Mouse (Mus musculus) spleen, postnatal 14 days (tissue): Measurements from ENCODE around the gene Klhl2.
A peak's percentile ranks its signal among the peaks of the same experiment; 100 is the strongest.

Experiments used
- DNase-seq, 2 experiments: peaks; one replicate each; pipeline ENCODE4 v3.0.0; 2021 to 2022; ENCODE audit warnings: low spot score in 2 of 2

Gene Klhl2

GRCm38 (mm10) chr8:64849897-64850541 lies at the start of gene Klhl2:
Gene Klhl2, minus strand, starts transcription at chr8:64850017.
- peak; percentile 34 to 42 for DNase-seq

DNA sequence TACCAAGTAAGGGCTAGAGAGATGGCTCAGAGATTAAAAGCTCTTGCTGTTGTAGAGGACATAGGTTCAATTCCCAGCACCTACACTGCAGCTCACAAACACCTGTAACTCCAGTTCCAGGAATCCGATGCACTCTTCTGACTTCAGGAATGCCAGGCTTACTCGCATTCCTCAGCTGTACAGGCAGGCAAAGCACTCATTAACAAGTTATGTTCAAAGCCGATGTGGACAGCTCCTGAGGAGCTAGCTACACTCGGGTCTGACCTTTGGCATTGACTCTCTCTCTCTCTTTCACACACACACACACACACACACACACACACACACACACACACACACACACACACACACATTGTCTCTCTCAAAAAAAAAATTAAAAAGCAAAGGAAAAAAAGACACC lies 48.9 kb upstream of the Klhl2 start:
- DNase-seq = no peak

GRCm38 (mm10) chr8:64896731-64897130 lies 46.9 kb upstream of the Klhl2 start:
- DNase-seq = no peak

DNA sequence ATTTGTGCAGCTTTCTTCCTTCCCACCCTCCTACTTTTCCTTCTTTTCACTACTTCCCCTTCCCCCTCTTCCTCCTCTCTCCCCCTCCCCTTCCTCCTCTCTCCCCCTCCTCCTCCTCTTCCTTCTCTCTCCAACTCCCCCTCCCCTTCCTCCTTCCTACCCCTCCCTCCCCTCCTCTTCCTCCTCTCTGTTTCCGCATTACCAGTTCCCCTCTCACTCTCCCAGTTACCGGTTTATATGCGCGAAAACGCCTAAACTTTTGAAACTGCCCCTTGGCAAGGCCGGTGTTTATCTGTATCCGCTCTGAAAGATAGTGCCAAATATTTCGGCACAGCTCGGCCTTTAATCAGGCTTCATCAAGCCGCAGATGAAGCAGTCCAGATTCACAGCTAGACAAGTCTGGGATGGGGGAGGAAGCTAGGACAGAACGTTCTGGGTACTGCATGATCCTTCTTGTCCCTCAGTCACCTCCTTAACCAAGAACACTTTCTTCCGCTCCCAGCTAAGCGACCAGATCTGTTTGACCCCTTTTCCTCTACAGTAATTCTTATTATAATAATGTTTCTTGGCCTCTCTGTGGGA lies 30.9 kb upstream of the Klhl2 start:
- DNase-seq = no peak

DNA sequence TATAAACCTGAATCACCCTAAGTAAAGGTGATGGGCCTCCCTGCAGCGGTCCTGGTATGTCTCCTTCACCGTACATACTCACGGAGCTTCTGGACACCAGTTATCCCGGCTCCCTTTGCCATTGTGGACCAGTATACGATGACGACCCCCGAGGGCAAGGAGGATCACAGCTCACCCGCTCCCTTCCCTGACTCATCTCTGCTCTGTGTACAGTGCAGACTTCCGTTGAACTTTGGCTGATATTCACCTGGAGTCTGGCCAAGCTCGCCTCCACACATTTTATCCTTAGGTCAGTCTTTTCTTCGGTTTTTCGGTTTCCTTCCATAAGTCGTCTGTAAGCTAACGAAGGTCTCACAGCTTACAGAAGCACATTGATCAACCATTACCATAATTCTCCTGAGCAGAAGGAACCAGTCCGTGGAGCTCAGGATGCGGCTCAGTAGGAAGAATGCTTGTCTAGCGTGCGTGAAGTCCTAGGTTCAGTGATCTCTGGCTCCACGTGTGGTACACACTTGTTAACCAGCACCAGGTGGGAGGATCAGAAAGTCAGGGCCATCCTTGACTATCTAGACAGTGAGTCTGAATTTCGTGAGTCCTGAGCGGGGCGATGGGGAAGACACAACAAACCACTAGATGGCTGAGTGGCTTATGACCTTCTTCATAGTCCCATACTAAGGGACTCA lies 28.0 kb upstream of the Klhl2 start:
- no peak for DNase-seq

- DNase-seq = no peak
Measured at GRCm38 (mm10) chr8:64871469-64872165, 21.8 kb upstream of the Klhl2 start.

- DNase-seq = no peak
Measured at GRCm38 (mm10) chr8:64870218-64870617, 20.4 kb upstream of the Klhl2 start.

- peak; percentile 10 to 17 for DNase-seq
Measured at GRCm38 (mm10) chr8:64849091-64849896, 523 bp downstream of the Klhl2 start.

GRCm38 (mm10) chr8:64848245-64848785 lies 1.5 kb downstream of the Klhl2 start:
- no peak for DNase-seq

GRCm38 (mm10) chr8:64847650-64848049 lies 2.2 kb downstream of the Klhl2 start:
- DNase-seq = no peak

- DNase-seq = no peak
Measured at GRCm38 (mm10) chr8:64847241-64847640, 2.6 kb downstream of the Klhl2 start.

- DNase-seq = no peak
Measured at GRCm38 (mm10) chr8:64845314-64845713, 4.5 kb downstream of the Klhl2 start.

GRCm38 (mm10) chr8:64844043-64844481 lies 5.8 kb downstream of the Klhl2 start:
- no peak for DNase-seq

- DNase-seq = no peak
Measured at GRCm38 (mm10) chr8:64843168-64843567, 6.6 kb downstream of the Klhl2 start.

DNA sequence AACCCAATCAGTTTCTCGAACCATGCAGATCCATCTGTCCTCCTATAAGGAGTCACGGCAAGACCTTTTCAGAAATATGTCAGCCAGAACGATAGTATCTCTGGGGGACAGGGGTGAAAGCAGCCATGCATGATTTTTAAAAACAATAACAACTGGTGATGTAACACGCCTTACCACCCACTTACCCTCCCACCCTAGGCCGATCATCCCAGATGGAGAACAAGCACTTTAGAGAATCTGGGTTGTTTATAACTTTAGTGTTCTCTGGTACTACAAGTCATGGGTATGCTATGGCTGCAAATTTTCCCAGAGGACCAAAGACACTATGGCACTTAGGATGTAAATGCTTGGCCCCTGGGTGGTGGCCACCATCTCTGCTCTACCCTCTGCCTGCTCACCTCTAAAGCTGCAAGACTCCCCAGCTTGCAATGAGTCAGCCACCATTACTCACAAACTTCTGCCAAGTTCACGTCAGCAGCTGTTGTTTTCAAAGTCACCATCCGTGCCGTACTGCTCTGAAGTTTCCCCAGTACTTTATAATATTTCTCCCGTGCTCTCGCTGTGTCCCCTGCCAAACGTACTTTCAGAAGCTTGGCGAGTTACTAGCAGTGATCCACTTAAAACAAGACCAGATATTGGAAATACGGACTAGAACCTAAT lies 7.9 kb downstream of the Klhl2 start:
- no peak for DNase-seq

DNA sequence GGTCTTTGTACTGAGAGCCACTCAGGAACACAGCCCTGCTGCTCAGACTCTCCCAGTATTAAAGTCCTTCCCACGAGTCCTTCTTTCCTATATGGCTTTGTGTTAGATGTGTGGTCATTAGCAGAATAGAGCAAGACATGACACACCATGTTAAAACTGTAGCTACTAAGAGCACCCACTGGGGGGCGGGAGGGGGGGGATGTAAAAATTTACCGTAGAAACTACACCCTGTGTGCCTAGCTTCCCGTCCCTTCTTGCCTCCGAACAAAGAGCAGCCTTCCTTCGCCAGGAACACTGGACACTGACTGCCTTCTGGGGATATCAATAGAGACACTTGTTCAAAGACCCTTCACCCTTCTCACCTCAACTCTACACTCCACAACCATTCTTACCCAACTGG lies 10.2 kb downstream of the Klhl2 start:
- DNase-seq = no peak

DNA sequence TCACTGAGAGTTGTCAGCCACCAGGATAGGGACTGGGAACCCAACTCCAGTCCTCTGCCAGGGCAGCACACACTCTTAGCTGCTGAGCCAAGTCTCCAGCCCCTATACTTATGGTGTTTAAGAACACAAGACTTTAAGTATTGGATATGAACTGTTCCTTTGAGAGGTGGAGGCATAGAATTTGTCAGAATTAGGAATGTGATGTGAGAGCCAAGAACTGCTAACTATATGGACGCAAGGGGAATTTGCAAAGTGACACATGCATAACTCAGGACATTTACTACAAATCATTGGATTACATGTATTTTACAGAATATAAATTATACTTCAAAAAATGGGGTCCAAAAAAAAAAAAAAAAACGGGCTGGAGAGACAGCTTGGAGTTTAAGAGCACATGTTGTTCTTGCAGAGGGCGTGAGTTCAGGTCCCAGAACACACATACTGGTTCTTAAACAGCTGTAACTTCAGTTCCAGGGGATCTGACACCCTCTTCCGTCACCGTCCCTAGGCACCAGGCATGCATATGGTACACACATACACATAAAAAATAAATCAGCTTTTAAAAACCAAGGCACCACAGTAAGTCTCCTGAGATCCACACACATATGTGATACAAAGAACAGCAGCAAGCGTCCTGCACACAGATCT lies 14.2 kb downstream of the Klhl2 start:
- no peak for DNase-seq

DNA sequence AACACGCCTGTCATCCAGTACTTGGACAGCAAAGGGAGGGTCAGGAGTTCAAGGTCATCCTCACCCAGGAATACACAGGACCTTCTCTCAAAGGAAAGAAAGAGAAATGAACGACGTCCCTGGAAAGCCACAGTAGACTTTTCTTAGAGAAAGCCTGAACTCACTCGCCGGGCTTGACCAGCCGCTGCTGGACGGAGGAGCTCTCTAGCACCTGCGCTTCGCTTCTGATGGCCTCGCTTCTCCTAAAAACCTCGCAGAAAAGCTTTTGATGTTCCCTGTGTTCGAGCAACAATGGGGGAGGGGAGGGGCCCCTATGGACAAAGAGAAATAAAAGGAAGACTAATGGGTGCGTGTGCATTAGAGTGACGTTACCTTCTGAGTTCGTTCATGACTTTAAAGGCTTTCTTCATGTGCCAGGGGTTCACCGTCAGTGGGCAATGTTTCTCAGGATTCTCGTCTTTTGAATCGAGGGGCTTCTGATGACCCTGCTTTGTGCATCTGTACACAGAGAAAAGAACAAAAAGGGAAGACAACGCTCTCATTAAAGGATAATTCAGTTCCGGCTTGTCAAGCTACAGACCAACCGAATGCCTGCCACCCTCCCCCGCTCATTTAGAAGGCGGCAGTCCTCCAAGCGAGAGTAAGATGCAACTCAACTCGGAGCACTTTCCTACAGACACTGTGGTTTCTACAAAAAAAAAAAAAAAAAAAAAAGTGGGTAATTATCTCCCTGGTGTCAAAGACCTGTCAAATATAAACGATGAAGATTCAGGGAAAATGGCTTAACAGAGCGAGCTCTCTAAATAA lies 15.5 kb downstream of the Klhl2 start:
- no peak for DNase-seq

GRCm38 (mm10) chr8:64832581-64833135 lies 17.2 kb downstream of the Klhl2 start:
- DNase-seq = no peak
